Mouse (Mus musculus): Measurements from ENCODE around the gene S100a2. TPM values are rescaled to one million over a fixed set of nuclear protein-coding genes. Genes with fewer than 3 reads are reported as not detected.

S100a2 gene
- polyA plus RNA-seq, 1 experiment from 2014 or later = not detected

DNA sequence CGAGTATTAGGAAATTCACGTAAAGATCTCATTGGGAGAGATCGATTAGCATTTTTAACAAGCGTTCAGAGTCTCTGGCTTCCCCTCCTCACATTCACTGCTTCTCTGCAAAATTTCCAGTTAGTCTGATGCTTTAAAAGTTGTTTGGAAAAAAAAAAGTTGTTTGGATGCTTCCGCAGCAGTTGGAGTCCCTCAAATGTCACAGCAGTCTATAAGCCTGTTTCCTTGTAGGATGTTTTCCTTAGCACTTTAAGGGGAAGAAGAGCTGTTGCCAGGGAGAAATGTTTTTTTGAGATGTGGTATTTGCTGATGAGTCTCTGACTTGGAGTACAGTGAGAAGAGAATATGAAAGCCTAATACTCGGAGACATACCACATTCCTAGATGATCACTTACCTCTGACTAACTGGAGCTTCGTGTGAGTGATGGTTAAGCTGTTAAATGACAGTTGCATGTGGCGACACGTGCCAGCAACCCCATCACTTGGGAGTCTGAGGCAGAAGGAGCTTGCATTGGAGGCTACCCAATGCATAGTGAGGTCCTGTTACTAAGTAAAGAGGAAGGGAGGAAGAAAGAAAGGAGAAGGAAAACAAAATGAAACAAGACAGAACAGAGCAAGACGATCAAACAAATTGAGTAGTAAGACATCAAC lies 13.6 kb upstream of the S100a2 start:
- Histone ChIP-seq H3K4me2 (replicated peaks; ENCODE audit: low read depth, low read length) (no peak overlapping the region), H3K4me1 (ENCODE audit: control insufficient read depth, insufficient read depth, low read length) (no peaks in the 10 kb centered on the region), H3K4me3 (ENCODE audit: low read length) (no peak overlapping the region), H3K27ac (ENCODE audit: low read depth, low read length) (no peak overlapping the region), H3K36me3 (ENCODE audit: control insufficient read depth, insufficient read depth, low read length) (no peaks in the 10 kb centered on the region), H3K27me3 (ENCODE audit: control insufficient read depth, insufficient read depth, low read length) (no peaks in the 10 kb centered on the region), H3K9ac (ENCODE audit: low read depth, low read length) (no peak overlapping the region), H3K9me3 (ENCODE audit: control insufficient read depth, low read length) (no peaks in the 10 kb centered on the region)
- no peak for ATAC-seq (ENCODE audit: low FRiP score, low TSS enrichment)
- 66% methylated on average over 10 of the region's 10 CpGs for WGBS

GRCm38 (mm10) chr3:90579433-90579832 lies 10.6 kb upstream of the S100a2 start:
- WGBS = 41% methylated on average over 7 of the region's 7 CpGs
- Histone ChIP-seq H3K27ac (ENCODE audit: low read depth, low read length) (no peak overlapping the region), H3K4me1 (ENCODE audit: control insufficient read depth, insufficient read depth, low read length) (no peaks in the 10 kb centered on the region), H3K36me3 (ENCODE audit: control insufficient read depth, insufficient read depth, low read length) (no peaks in the 10 kb centered on the region), H3K4me2 (replicated peaks; ENCODE audit: low read depth, low read length) (no peak overlapping the region), H3K4me3 (ENCODE audit: low read length) (no peak overlapping the region), H3K9me3 (ENCODE audit: control insufficient read depth, low read length) (no peaks in the 10 kb centered on the region), H3K9ac (ENCODE audit: low read depth, low read length) (no peak overlapping the region), H3K27me3 (ENCODE audit: control insufficient read depth, insufficient read depth, low read length) (no peaks in the 10 kb centered on the region)
- no peak for ATAC-seq (ENCODE audit: low FRiP score, low TSS enrichment)

DNA sequence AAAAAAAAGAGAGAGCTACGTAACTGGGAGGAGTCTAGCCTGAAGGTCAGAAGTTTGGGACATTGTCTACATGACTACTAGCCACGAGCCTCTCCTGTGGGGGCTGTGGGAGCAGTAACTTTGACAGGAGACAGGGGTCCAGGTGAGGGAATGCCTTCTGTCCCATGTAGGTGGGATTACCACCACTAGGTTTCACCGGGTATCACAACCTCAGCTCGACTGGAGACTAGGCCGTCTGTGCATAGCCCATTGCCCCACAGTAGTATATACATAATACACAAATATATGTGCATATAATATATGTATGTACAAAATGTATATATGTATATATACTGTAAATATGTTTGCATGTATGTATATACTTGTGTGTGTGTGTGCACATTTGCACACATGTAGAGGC lies 8.9 kb upstream of the S100a2 start:
- Histone ChIP-seq H3K4me2 (replicated peaks; ENCODE audit: low read depth, low read length) (no peak overlapping the region), H3K9me3 (ENCODE audit: control insufficient read depth, low read length) (no peaks in the 10 kb centered on the region), H3K4me3 (ENCODE audit: low read length) (no peak overlapping the region), H3K36me3 (ENCODE audit: control insufficient read depth, insufficient read depth, low read length) (no peaks in the 10 kb centered on the region), H3K9ac (ENCODE audit: low read depth, low read length) (no peak overlapping the region), H3K27me3 (ENCODE audit: control insufficient read depth, insufficient read depth, low read length) (no peaks in the 10 kb centered on the region), H3K27ac (ENCODE audit: low read depth, low read length) (no peak overlapping the region), H3K4me1 (ENCODE audit: control insufficient read depth, insufficient read depth, low read length) (no peaks in the 10 kb centered on the region)
- no peak for ATAC-seq (ENCODE audit: low FRiP score, low TSS enrichment)
- 91% methylated on average over 5 of the region's 5 CpGs for WGBS

GRCm38 (mm10) chr3:90582156-90582555 lies 7.9 kb upstream of the S100a2 start:
- no peak overlapping the region for H3K4me2 ChIP-seq (replicated peaks; ENCODE audit: low read depth, low read length)
- H3K9ac ChIP-seq (ENCODE audit: low read depth, low read length) = no peak overlapping the region
- no peaks in the 10 kb centered on the region for H3K9me3 ChIP-seq (ENCODE audit: control insufficient read depth, low read length)
- no peaks in the 10 kb centered on the region for H3K36me3 ChIP-seq (ENCODE audit: control insufficient read depth, insufficient read depth, low read length)
- H3K27me3 ChIP-seq (ENCODE audit: control insufficient read depth, insufficient read depth, low read length) = no peaks in the 10 kb centered on the region
- no peak overlapping the region for H3K27ac ChIP-seq (ENCODE audit: low read depth, low read length)
- no peak for ATAC-seq (ENCODE audit: low FRiP score, low TSS enrichment)
- no peak overlapping the region for H3K4me3 ChIP-seq (ENCODE audit: low read length)
- H3K4me1 ChIP-seq (ENCODE audit: control insufficient read depth, insufficient read depth, low read length) = no peaks in the 10 kb centered on the region
- 89% methylated on average over 1 of the region's 1 CpGs for WGBS

GRCm38 (mm10) chr3:90582556-90582955 lies 7.5 kb upstream of the S100a2 start:
- Histone ChIP-seq H3K36me3 (ENCODE audit: control insufficient read depth, insufficient read depth, low read length) (no peaks in the 10 kb centered on the region), H3K27me3 (ENCODE audit: control insufficient read depth, insufficient read depth, low read length) (no peaks in the 10 kb centered on the region), H3K4me3 (ENCODE audit: low read length) (no peak overlapping the region), H3K9ac (ENCODE audit: low read depth, low read length) (no peak overlapping the region), H3K4me1 (ENCODE audit: control insufficient read depth, insufficient read depth, low read length) (no peaks in the 10 kb centered on the region), H3K4me2 (replicated peaks; ENCODE audit: low read depth, low read length) (no peak overlapping the region), H3K27ac (ENCODE audit: low read depth, low read length) (no peak overlapping the region), H3K9me3 (ENCODE audit: control insufficient read depth, low read length) (no peaks in the 10 kb centered on the region)
- ATAC-seq (ENCODE audit: low FRiP score, low TSS enrichment) = no peak
- WGBS = 75% methylated on average over 4 of the region's 4 CpGs

- 54% methylated on average over 3 of the region's 3 CpGs for WGBS
- Histone ChIP-seq H3K9me3 (ENCODE audit: control insufficient read depth, low read length) (no peaks in the 10 kb centered on the region), H3K36me3 (ENCODE audit: control insufficient read depth, insufficient read depth, low read length) (no peaks in the 10 kb centered on the region), H3K27me3 (ENCODE audit: control insufficient read depth, insufficient read depth, low read length) (no peaks in the 10 kb centered on the region), H3K4me2 (replicated peaks; ENCODE audit: low read depth, low read length) (no peak overlapping the region), H3K27ac (ENCODE audit: low read depth, low read length) (no peak overlapping the region), H3K9ac (ENCODE audit: low read depth, low read length) (no peak overlapping the region), H3K4me1 (ENCODE audit: control insufficient read depth, insufficient read depth, low read length) (no peaks in the 10 kb centered on the region), H3K4me3 (ENCODE audit: low read length) (no peak overlapping the region)
- no peak for ATAC-seq (ENCODE audit: low FRiP score, low TSS enrichment)
Observed at GRCm38 (mm10) chr3:90583893-90584292, 6.2 kb upstream of the S100a2 start.

- H3K4me1 ChIP-seq (ENCODE audit: control insufficient read depth, insufficient read depth, low read length) = no peaks in the 10 kb centered on the region
- H3K9me3 ChIP-seq (ENCODE audit: control insufficient read depth, low read length) = no peaks in the 10 kb centered on the region
- H3K36me3 ChIP-seq (ENCODE audit: control insufficient read depth, insufficient read depth, low read length) = no peaks in the 10 kb centered on the region
- ATAC-seq (ENCODE audit: low FRiP score, low TSS enrichment) = peak; percentile 50; the same call in 1 of the 2 replicates
- 37% methylated on average over 5 of the region's 5 CpGs for WGBS
- H3K9ac ChIP-seq (ENCODE audit: low read depth, low read length) = no peak overlapping the region
- no peak overlapping the region for H3K27ac ChIP-seq (ENCODE audit: low read depth, low read length)
- H3K4me3 ChIP-seq (ENCODE audit: low read length) = no peak overlapping the region
- H3K4me2 ChIP-seq (replicated peaks; ENCODE audit: low read depth, low read length) = no peak overlapping the region
- no peaks in the 10 kb centered on the region for H3K27me3 ChIP-seq (ENCODE audit: control insufficient read depth, insufficient read depth, low read length)
Observed at GRCm38 (mm10) chr3:90585595-90585994, 4.5 kb upstream of the S100a2 start.

DNA sequence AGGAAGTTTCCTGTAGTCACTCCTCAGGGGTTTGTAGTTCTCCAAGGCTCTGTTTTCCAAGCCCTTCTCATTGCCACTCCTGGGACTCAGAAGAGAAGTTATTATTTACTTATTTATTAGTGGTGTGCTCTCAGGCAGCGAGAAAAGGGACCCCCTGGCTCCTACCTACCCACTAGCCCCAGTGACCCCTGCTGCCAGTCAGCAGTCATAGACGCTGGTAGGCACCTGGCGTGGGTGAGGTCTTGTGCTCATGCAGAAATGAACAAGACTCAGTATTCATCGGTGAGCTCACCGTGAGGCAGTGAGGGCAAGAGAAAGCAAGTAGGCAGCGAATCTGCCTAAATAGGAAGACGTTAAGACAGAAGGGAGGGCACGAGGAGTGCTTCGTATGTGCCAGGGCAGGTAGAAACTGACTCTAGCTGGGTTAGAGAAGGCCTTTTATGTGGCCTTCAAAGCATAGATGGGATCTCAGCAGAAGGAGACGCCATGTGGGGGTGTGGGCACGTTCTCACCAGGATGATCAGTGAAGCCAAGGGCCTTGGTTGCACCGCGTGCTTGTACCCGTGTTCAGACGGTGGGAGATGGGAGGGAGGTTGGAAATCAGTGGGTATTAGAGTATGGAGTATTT lies 3.9 kb upstream of the S100a2 start:
- no peak for ATAC-seq (ENCODE audit: low FRiP score, low TSS enrichment)
- no peak overlapping the region for H3K9ac ChIP-seq (ENCODE audit: low read depth, low read length)
- no peaks in the 10 kb centered on the region for H3K27me3 ChIP-seq (ENCODE audit: control insufficient read depth, insufficient read depth, low read length)
- 86% methylated on average over 15 of the region's 15 CpGs for WGBS
- H3K4me2 ChIP-seq (replicated peaks; ENCODE audit: low read depth, low read length) = no peak overlapping the region
- no peak overlapping the region for H3K27ac ChIP-seq (ENCODE audit: low read depth, low read length)
- H3K4me3 ChIP-seq (ENCODE audit: low read length) = no peak overlapping the region
- H3K36me3 ChIP-seq (ENCODE audit: control insufficient read depth, insufficient read depth, low read length) = no peaks in the 10 kb centered on the region
- no peaks in the 10 kb centered on the region for H3K9me3 ChIP-seq (ENCODE audit: control insufficient read depth, low read length)
- no peaks in the 10 kb centered on the region for H3K4me1 ChIP-seq (ENCODE audit: control insufficient read depth, insufficient read depth, low read length)

- H3K27me3 ChIP-seq (ENCODE audit: control insufficient read depth, insufficient read depth, low read length) = no peaks in the 10 kb centered on the region
- no peak overlapping the region for H3K9ac ChIP-seq (ENCODE audit: low read depth, low read length)
- H3K4me2 ChIP-seq (replicated peaks; ENCODE audit: low read depth, low read length) = no peak overlapping the region
- no peaks in the 10 kb centered on the region for H3K36me3 ChIP-seq (ENCODE audit: control insufficient read depth, insufficient read depth, low read length)
- no peaks in the 10 kb centered on the region for H3K4me1 ChIP-seq (ENCODE audit: control insufficient read depth, insufficient read depth, low read length)
- ATAC-seq (ENCODE audit: low FRiP score, low TSS enrichment) = 0 out of 2 replicates have a peak, but pooled peaks have one; percentile 28
- H3K4me3 ChIP-seq (ENCODE audit: low read length) = no peak overlapping the region
- WGBS = 50% methylated on average over 10 of the region's 10 CpGs
- H3K27ac ChIP-seq (ENCODE audit: low read depth, low read length) = no peak overlapping the region; the same call in 1 of the 2 replicates
- H3K9me3 ChIP-seq (ENCODE audit: control insufficient read depth, low read length) = no peaks in the 10 kb centered on the region
Observed at GRCm38 (mm10) chr3:90586906-90587305, 3.1 kb upstream of the S100a2 start.

Measured in kidney, embryonic 14.5 days (tissue).